8 mouse cellular contexts compared by ENCODE assay signal in the genomic region with DNA sequence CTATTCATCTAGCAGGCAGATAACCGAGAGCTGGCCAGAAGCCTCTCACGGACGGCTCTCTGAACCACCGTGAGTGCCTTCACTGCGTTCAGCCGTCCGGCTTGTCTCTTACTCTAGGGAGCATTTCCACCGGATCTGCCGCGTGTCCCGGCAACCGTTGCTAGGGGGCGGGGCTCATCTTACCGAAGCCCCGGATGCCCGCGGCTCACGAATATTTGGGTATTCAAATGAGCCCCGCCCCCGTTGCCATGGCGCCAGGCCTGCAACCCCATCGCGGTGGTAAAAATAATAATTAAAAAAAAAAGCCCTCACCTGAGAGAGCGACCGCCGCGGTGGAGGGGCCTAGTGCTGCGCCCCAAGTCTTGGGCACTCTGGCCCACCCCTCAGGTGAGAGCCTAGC. TPM values are rescaled to one million over a fixed set of nuclear protein-coding genes. Genes with fewer than 3 reads are reported as not detected.
DNase-seq lines count a peak whose midpoint lies in the region; ATAC-seq and TF ChIP-seq lines count a peak whose summit lies in the region.

No protein-coding gene starts in this region.

- H3K36me3 ChIP-seq in embryonic facial prominence, embryonic 10.5 days (replicated peaks): peaks cover 37% of the 10 kb centered on the region
- peaks cover 33% of the 10 kb centered on the region for H3K36me3 ChIP-seq in limb, embryonic 13.5 days
- peaks cover 15% of the 10 kb centered on the region; the same call in 1 of the 2 replicates for H3K36me3 ChIP-seq in midbrain, embryonic 15.5 days (replicated peaks)
- peaks cover 16% of the 10 kb centered on the region for H3K36me3 ChIP-seq in spleen, adult 2 months (ENCODE audit: control insufficient read depth, insufficient read depth, low read length)

- H3K4me2 ChIP-seq in limb, embryonic 13.5 days (replicated peaks): peak overlapping the region; percentile 98
- peak overlapping the region; percentile 95 for H3K4me2 ChIP-seq in midbrain, embryonic 15.5 days

- TF ChIP-seq CTCF in spleen, adult 2 months (IDR thresholded peaks at IDR 0.05; ENCODE audit: extremely low read depth, insufficient read depth, insufficient read length, insufficient replicate concordance): no peak

- peaks cover 34% of the 10 kb centered on the region for H3K4me1 ChIP-seq in embryonic facial prominence, embryonic 10.5 days
- H3K4me1 ChIP-seq in limb, embryonic 13.5 days: peaks cover 25% of the 10 kb centered on the region
- H3K4me1 ChIP-seq in midbrain, embryonic 15.5 days: peaks cover 34% of the 10 kb centered on the region
- peaks cover 9% of the 10 kb centered on the region; the same call in 1 of the 2 replicates for H3K4me1 ChIP-seq in spleen, adult 2 months (ENCODE audit: control insufficient read depth, insufficient read depth, insufficient read length)

- peak; percentile 18; the same call in 1 of the 2 replicates for ATAC-seq in limb, embryonic 13.5 days (ENCODE audit: low FRiP score, low read depth)
- ATAC-seq in midbrain, embryonic 15.5 days (replicated peaks): peak; percentile 35

- H3K4me3 ChIP-seq in embryonic facial prominence, embryonic 10.5 days: peak overlapping the region; percentile 95
- H3K4me3 ChIP-seq in limb, embryonic 13.5 days: peak overlapping the region; percentile 85
- H3K4me3 ChIP-seq in midbrain, embryonic 15.5 days: peak overlapping the region; percentile 85
- H3K4me3 ChIP-seq in spleen, adult 2 months (ENCODE audit: extremely low read depth, insufficient read depth, insufficient read length): peak overlapping the region; percentile 79

- DNase-seq in layer of hippocampus, adult 11-12 months (ENCODE audit: low spot score): peak; percentile 86
- no peak for DNase-seq in layer of hippocampus, adult 9-10 months (ENCODE audit: low spot score)
- peak; percentile 97 for DNase-seq in embryonic facial prominence, embryonic 10.5 days (ENCODE audit: low spot score)
- peak; percentile 99 for DNase-seq in heart, adult 11 months
- DNase-seq in kidney, adult 18-20 months: peak; percentile 92
- peak; percentile 88 to 98 for DNase-seq in spleen, adult 2 months (ENCODE audit: low read depth in 1 of 2, low spot score in 2 of 2)

- H3K27me3 ChIP-seq in embryonic facial prominence, embryonic 10.5 days (replicated peaks; ENCODE audit: low read depth, poor library complexity, severe bottlenecking): no peaks in the 10 kb centered on the region
- no peaks in the 10 kb centered on the region for H3K27me3 ChIP-seq in limb, embryonic 13.5 days
- no peaks in the 10 kb centered on the region for H3K27me3 ChIP-seq in midbrain, embryonic 15.5 days (replicated peaks)
- no peaks in the 10 kb centered on the region for H3K27me3 ChIP-seq in spleen, adult 2 months (ENCODE audit: control insufficient read depth, insufficient read depth, low read length)

- H3K9ac ChIP-seq in limb, embryonic 13.5 days: peak overlapping the region; percentile 69
- H3K9ac ChIP-seq in midbrain, embryonic 15.5 days: peak overlapping the region; percentile 49

- no peaks in the 10 kb centered on the region for H3K9me3 ChIP-seq in embryonic facial prominence, embryonic 10.5 days
- H3K9me3 ChIP-seq in limb, embryonic 13.5 days: no peaks in the 10 kb centered on the region
- no peaks in the 10 kb centered on the region for H3K9me3 ChIP-seq in midbrain, embryonic 15.5 days

- peak; percentile 17; the same call in 1 of the 2 replicates for TF ChIP-seq POLR2A in spleen, adult 2 months (IDR thresholded peaks at IDR 0.05; ENCODE audit: low read depth, low read length)

- WGBS in embryonic facial prominence, embryonic 10.5 days: under 1% methylated on average over 28 of the region's 28 CpGs
- WGBS in limb, embryonic 13.5 days: 0% methylated on average over 28 of the region's 28 CpGs
- WGBS in midbrain, embryonic 15.5 days: under 1% methylated on average over 28 of the region's 28 CpGs
- under 1% methylated on average over 28 of the region's 28 CpGs for WGBS in spleen, adult 2 months

- H3K27ac ChIP-seq in embryonic facial prominence, embryonic 10.5 days (replicated peaks): peak overlapping the region; percentile 93
- peak overlapping the region; percentile 85 for H3K27ac ChIP-seq in limb, embryonic 13.5 days
- H3K27ac ChIP-seq in midbrain, embryonic 15.5 days: peak overlapping the region; percentile 81
- H3K27ac ChIP-seq in spleen, adult 2 months (ENCODE audit: insufficient read depth, low read length): peak overlapping the region; percentile 87

RNA-seq across cellular contexts. Expression of a gene that starts 0.9 kb away (rescaled TPM):
- 15.1 and 18.1 TPM in 2 replicates for polyA plus RNA-seq in embryonic facial prominence, embryonic 10.5 days (2016; fragmentation: Nextera tagmentation; extraction: Ambion mirVana)
- polyA plus RNA-seq in limb, embryonic 13.5 days (2015; fragmentation: Nextera tagmentation; extraction: Ambion mirVana): 11.4 and 12.9 TPM in 2 replicates
- polyA plus RNA-seq in midbrain, embryonic 15.5 days (2015; fragmentation: Nextera tagmentation; extraction: Ambion mirVana): 12.8 and 13.8 TPM in 2 replicates
- polyA plus RNA-seq in spleen, adult 2 months (2012; rRNA removed): 5.2 and 5.5 TPM in 2 replicates

RNA-seq across cellular contexts. Expression of a gene that starts 1.0 kb away (rescaled TPM):
- polyA plus RNA-seq in embryonic facial prominence, embryonic 10.5 days (2016; fragmentation: Nextera tagmentation; extraction: Ambion mirVana): 94.3 and 94.9 TPM in 2 replicates
- 94.5 and 97.5 TPM in 2 replicates for polyA plus RNA-seq in limb, embryonic 13.5 days (2015; fragmentation: Nextera tagmentation; extraction: Ambion mirVana)
- polyA plus RNA-seq in midbrain, embryonic 15.5 days (2015; fragmentation: Nextera tagmentation; extraction: Ambion mirVana): 181 and 195 TPM in 2 replicates
- 29.0 and 33.2 TPM in 2 replicates for polyA plus RNA-seq in spleen, adult 2 months (2012; rRNA removed)

RNA-seq across cellular contexts. Expression of a gene that starts 19.1 kb away (rescaled TPM):
- polyA plus RNA-seq in embryonic facial prominence, embryonic 10.5 days (2016; fragmentation: Nextera tagmentation; extraction: Ambion mirVana): 4.9 and 5.3 TPM in 2 replicates
- 2.6 TPM in 2 replicates for polyA plus RNA-seq in limb, embryonic 13.5 days (2015; fragmentation: Nextera tagmentation; extraction: Ambion mirVana)
- polyA plus RNA-seq in midbrain, embryonic 15.5 days (2015; fragmentation: Nextera tagmentation; extraction: Ambion mirVana): 0.87 and 1.4 TPM in 2 replicates
- polyA plus RNA-seq in spleen, adult 2 months (2012; rRNA removed): 6.8 and 7.4 TPM in 2 replicates

RNA-seq across cellular contexts. Expression of a gene that starts 20.8 kb away (rescaled TPM):
- 54.5 and 56.0 TPM in 2 replicates for polyA plus RNA-seq in embryonic facial prominence, embryonic 10.5 days (2016; fragmentation: Nextera tagmentation; extraction: Ambion mirVana)
- 32.7 and 34.0 TPM in 2 replicates for polyA plus RNA-seq in limb, embryonic 13.5 days (2015; fragmentation: Nextera tagmentation; extraction: Ambion mirVana)
- polyA plus RNA-seq in midbrain, embryonic 15.5 days (2015; fragmentation: Nextera tagmentation; extraction: Ambion mirVana): 24.0 and 26.3 TPM in 2 replicates
- polyA plus RNA-seq in spleen, adult 2 months (2012; rRNA removed): 13.0 and 18.4 TPM in 2 replicates

RNA-seq across cellular contexts. Expression of a gene that starts 22.2 kb away (rescaled TPM):
- 77.9 and 79.7 TPM in 2 replicates for polyA plus RNA-seq in embryonic facial prominence, embryonic 10.5 days (2016; fragmentation: Nextera tagmentation; extraction: Ambion mirVana)
- polyA plus RNA-seq in limb, embryonic 13.5 days (2015; fragmentation: Nextera tagmentation; extraction: Ambion mirVana): 112 and 118 TPM in 2 replicates
- 40.6 and 44.4 TPM in 2 replicates for polyA plus RNA-seq in midbrain, embryonic 15.5 days (2015; fragmentation: Nextera tagmentation; extraction: Ambion mirVana)
- 90.8 and 113 TPM in 2 replicates for polyA plus RNA-seq in spleen, adult 2 months (2012; rRNA removed)
